Mouse (Mus musculus) layer of hippocampus, postnatal 25 days (tissue): ENCODE results near the gene Manba. TPM values are rescaled to one million over a fixed set of nuclear protein-coding genes. Genes with fewer than 3 reads are reported as not detected.

ENCODE experiments used
- DNase-seq, 2 experiments: peaks; one replicate each; pipeline ENCODE4 v3.0.0; 2022; ENCODE audit warnings: mixed read lengths in 2 of 2, low spot score in 1 of 2; ENCODE audit errors: extremely low spot score in 1 of 2
- total RNA-seq, 2 experiments: library from RNA; stranded (reverse); gene quantifications; 2 replicates each; pipeline ENCODE4 v1.2.3; 2021

Gene Manba
- total RNA-seq, 2 experiments from 2014 or later: 6.0 to 7.4 TPM

GRCm38 (mm10) chr3:135578588-135579140 lies 93.3 kb downstream of the Manba start:
- DNase-seq: no peak

- DNase-seq: no peak
Measured at GRCm38 (mm10) chr3:135579179-135579578, 93.8 kb downstream of the Manba start.

- DNase-seq: no peak
Measured at GRCm38 (mm10) chr3:135580439-135581275, 95.2 kb downstream of the Manba start.

GRCm38 (mm10) chr3:135581606-135582117 lies 96.3 kb downstream of the Manba start:
- DNase-seq: no peak

- DNase-seq: no peak
Measured at GRCm38 (mm10) chr3:135582246-135582645, 96.8 kb downstream of the Manba start.

- DNase-seq: no peak
Measured at GRCm38 (mm10) chr3:135585482-135585881, 100.1 kb downstream of the Manba start.

GRCm38 (mm10) chr3:135586060-135586459 lies 100.6 kb downstream of the Manba start:
- DNase-seq: no peak

- DNase-seq: no peak
Measured at GRCm38 (mm10) chr3:135586471-135586880, 101.1 kb downstream of the Manba start.

- no peak for DNase-seq
Measured at GRCm38 (mm10) chr3:135590471-135590870, 105.1 kb downstream of the Manba start.

GRCm38 (mm10) chr3:135591376-135591775 lies 106.0 kb downstream of the Manba start:
- DNase-seq: no peak

GRCm38 (mm10) chr3:135592011-135592410 lies 106.6 kb downstream of the Manba start:
- no peak for DNase-seq

- DNase-seq: no peak
Measured at GRCm38 (mm10) chr3:135594238-135594917, 109.0 kb downstream of the Manba start.

GRCm38 (mm10) chr3:135597014-135597413 lies 111.6 kb downstream of the Manba start:
- no peak for DNase-seq

GRCm38 (mm10) chr3:135598355-135598754 lies 112.9 kb downstream of the Manba start:
- DNase-seq: no peak

- DNase-seq: no peak
Measured at GRCm38 (mm10) chr3:135602731-135603130, 117.3 kb downstream of the Manba start.

- no peak for DNase-seq
Measured at GRCm38 (mm10) chr3:135604626-135605417, 119.4 kb downstream of the Manba start.

GRCm38 (mm10) chr3:135605474-135605873 lies 120.1 kb downstream of the Manba start:
- no peak for DNase-seq

GRCm38 (mm10) chr3:135606592-135606991 lies 121.2 kb downstream of the Manba start:
- DNase-seq: no peak

GRCm38 (mm10) chr3:135607021-135607420 lies 121.6 kb downstream of the Manba start:
- DNase-seq: no peak
